Comparison of ENCODE assay signal across 9 mouse cellular contexts in the genomic region with DNA sequence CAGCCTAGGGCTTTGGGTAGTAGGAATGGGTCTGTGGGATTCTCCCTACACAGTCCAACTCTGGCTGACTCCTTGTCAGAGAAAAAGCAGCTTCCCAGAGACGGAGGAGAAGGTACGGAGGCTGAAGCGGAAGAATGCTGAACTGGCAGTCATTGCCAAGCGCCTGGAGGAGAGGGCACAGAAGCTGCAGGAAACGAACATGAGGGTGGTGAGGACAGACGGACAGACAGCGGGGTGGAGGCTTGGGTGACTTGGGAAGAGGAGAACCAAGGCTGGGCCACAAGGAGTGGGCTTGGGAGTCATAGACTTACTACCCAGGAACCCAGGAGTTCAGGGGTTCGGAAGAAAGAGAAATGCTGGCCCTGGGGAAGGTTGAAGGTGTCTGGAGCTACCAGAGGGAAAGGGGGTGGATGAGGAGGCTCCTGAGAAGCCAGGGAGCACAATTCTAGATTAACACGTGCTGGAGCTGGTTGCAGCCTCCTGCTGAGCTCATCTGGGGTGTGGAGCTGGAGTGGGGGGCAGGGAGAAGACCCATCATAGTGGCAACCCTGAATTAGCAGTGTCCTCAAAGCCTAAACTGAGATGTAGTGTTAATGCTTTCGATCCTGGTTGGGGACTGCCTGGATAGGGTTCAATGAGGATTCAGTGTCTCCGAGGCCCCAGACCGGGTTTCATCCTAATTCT. TPM values are rescaled to one million over a fixed set of nuclear protein-coding genes. Genes with fewer than 3 reads are reported as not detected.
DNase-seq lines count a peak whose midpoint lies in the region; ATAC-seq lines count a peak whose summit lies in the region.
"Had no signal": no experiment of that assay in that cellular context is flagged by ENCODE, and none has a peak within 500 bp of the region (broad histone marks: within the 10 kb centered on the region; RNA-seq: fewer than 3 reads in every experiment).

No protein-coding gene starts in this region.

- H3K36me3 ChIP-seq in heart, embryonic 15.5 days, result no peaks in the 10 kb centered on the region
- H3K36me3 ChIP-seq in hindbrain, embryonic 16.5 days (ENCODE audit: control insufficient read depth, insufficient read depth, low read length), result no peaks in the 10 kb centered on the region
- peaks cover 6% of the 10 kb centered on the region; the same call in 1 of the 2 replicates for H3K36me3 ChIP-seq in midbrain, embryonic 16.5 days (ENCODE audit: control insufficient read depth, insufficient read depth, low read length)

- H3K27ac ChIP-seq in heart, embryonic 15.5 days, result no peak overlapping the region
- H3K27ac ChIP-seq in hindbrain, embryonic 16.5 days (ENCODE audit: low read depth, low read length), result peak overlapping the region; percentile 44
- H3K27ac ChIP-seq in midbrain, embryonic 16.5 days (ENCODE audit: low read length), result peak overlapping the region; percentile 72

- WGBS in heart, embryonic 15.5 days, result 42% methylated on average over 12 of the region's 12 CpGs
- 31% methylated on average over 12 of the region's 12 CpGs for WGBS in hindbrain, embryonic 16.5 days
- WGBS in midbrain, embryonic 16.5 days, result 41% methylated on average over 12 of the region's 12 CpGs

- 0 out of 2 replicates have a peak overlapping the region, but pooled peaks have one; percentile 48 for H3K4me3 ChIP-seq in heart, embryonic 15.5 days
- peak overlapping the region; percentile 73 for H3K4me3 ChIP-seq in hindbrain, embryonic 16.5 days (ENCODE audit: low read length)
- H3K4me3 ChIP-seq in midbrain, embryonic 16.5 days (ENCODE audit: low read depth, low read length), result peak overlapping the region; percentile 54

- H3K9ac ChIP-seq in heart, embryonic 15.5 days, result no peak overlapping the region
- peak overlapping the region; percentile 83 for H3K9ac ChIP-seq in hindbrain, embryonic 16.5 days (ENCODE audit: low read depth, low read length)
- peak overlapping the region; percentile 84 for H3K9ac ChIP-seq in midbrain, embryonic 16.5 days (ENCODE audit: low read depth, low read length)

- peaks cover 15% of the 10 kb centered on the region for H3K4me1 ChIP-seq in heart, embryonic 15.5 days (replicated peaks)
- H3K4me1 ChIP-seq in hindbrain, embryonic 16.5 days (ENCODE audit: control insufficient read depth, insufficient read depth, low read depth, low read length), result peaks cover 27% of the 10 kb centered on the region
- peaks cover 31% of the 10 kb centered on the region for H3K4me1 ChIP-seq in midbrain, embryonic 16.5 days (ENCODE audit: control insufficient read depth, insufficient read depth, low read length)

- H3K9me3 ChIP-seq in heart, embryonic 15.5 days (replicated peaks), result no peaks in the 10 kb centered on the region
- H3K9me3 ChIP-seq in hindbrain, embryonic 16.5 days (ENCODE audit: control insufficient read depth, low read length), result no peaks in the 10 kb centered on the region
- H3K9me3 ChIP-seq in midbrain, embryonic 16.5 days (replicated peaks; ENCODE audit: control insufficient read depth, low read length, poor library complexity, severe bottlenecking), result no peaks in the 10 kb centered on the region

- peaks cover 89% of the 10 kb centered on the region for H3K27me3 ChIP-seq in heart, embryonic 15.5 days
- no peaks in the 10 kb centered on the region for H3K27me3 ChIP-seq in hindbrain, embryonic 16.5 days (replicated peaks; ENCODE audit: control insufficient read depth, insufficient read depth, low read length)
- H3K27me3 ChIP-seq in midbrain, embryonic 16.5 days (ENCODE audit: control insufficient read depth, insufficient read depth, low read depth, low read length), result no peaks in the 10 kb centered on the region

- no peak for DNase-seq in heart, adult 11 months
- peak; percentile 40 to 47 for DNase-seq in cerebellum, postnatal 36 days
- no peak for DNase-seq in spleen, postnatal 14 days (ENCODE audit: low spot score in 2 of 2)
- no peak for DNase-seq in layer of hippocampus, adult 8-10 months (ENCODE audit: low spot score in 2 of 2)
- DNase-seq in spleen, adult 12 weeks (ENCODE audit: low spot score), result no peak

- ATAC-seq in heart, embryonic 15.5 days (replicated peaks; ENCODE audit: insufficient number of reproducible peaks, insufficient read depth, low FRiP score, low read depth), result no peak
- no peak for ATAC-seq in hindbrain, embryonic 16.5 days
- no peak for ATAC-seq in midbrain, embryonic 16.5 days

- peak overlapping the region; percentile 79; the same call in 1 of the 2 replicates for H3K4me2 ChIP-seq in heart, embryonic 15.5 days
- peak overlapping the region; percentile 93 for H3K4me2 ChIP-seq in hindbrain, embryonic 16.5 days (ENCODE audit: low read length)
- H3K4me2 ChIP-seq in midbrain, embryonic 16.5 days (ENCODE audit: low read length), result peak overlapping the region; percentile 90

RNA-seq across cellular contexts. Expression of a gene that starts 2.5 kb away (rescaled TPM):
- polyA plus RNA-seq in heart, embryonic 15.5 days (2015; fragmentation: Nextera tagmentation; extraction: Ambion mirVana), result 0.24 and 1.9 TPM in 2 replicates
- 38.4 and 46.1 TPM in 2 replicates for polyA plus RNA-seq in hindbrain, embryonic 16.5 days (2015; fragmentation: Nextera tagmentation; extraction: Ambion mirVana)
- 62.6 and 68.5 TPM in 2 replicates for polyA plus RNA-seq in midbrain, embryonic 16.5 days (2015; fragmentation: Nextera tagmentation; extraction: Ambion mirVana)
- total RNA-seq in layer of hippocampus, adult 8-10 months (2022), result 100 to 1,000 TPM; 145 to 183 (median 166) TPM
- total RNA-seq: gastrocnemius, adult 8-10 months had no signal

RNA-seq across cellular contexts. Expression of a gene that starts 25.5 kb away (rescaled TPM):
- 101 and 103 TPM in 2 replicates for polyA plus RNA-seq in heart, embryonic 15.5 days (2015; fragmentation: Nextera tagmentation; extraction: Ambion mirVana)
- polyA plus RNA-seq in hindbrain, embryonic 16.5 days (2015; fragmentation: Nextera tagmentation; extraction: Ambion mirVana), result 121 and 130 TPM in 2 replicates
- polyA plus RNA-seq in midbrain, embryonic 16.5 days (2015; fragmentation: Nextera tagmentation; extraction: Ambion mirVana), result 127 TPM in 2 replicates
- 10 to 100 TPM; 61.3 to 76.3 (median 69.6) TPM for total RNA-seq in layer of hippocampus, adult 8-10 months (2022)

RNA-seq across cellular contexts. Expression of a gene that starts 30.5 kb away (rescaled TPM):
- 0.69 and 3.8 TPM in 2 replicates for polyA plus RNA-seq in heart, embryonic 15.5 days (2015; fragmentation: Nextera tagmentation; extraction: Ambion mirVana)
- polyA plus RNA-seq in hindbrain, embryonic 16.5 days (2015; fragmentation: Nextera tagmentation; extraction: Ambion mirVana), result 0.10 and 0.45 TPM in 2 replicates
- 0.08 and 0.22 TPM in 2 replicates for polyA plus RNA-seq in midbrain, embryonic 16.5 days (2015; fragmentation: Nextera tagmentation; extraction: Ambion mirVana)
- total RNA-seq in layer of hippocampus, adult 8-10 months (2022), result under 1 TPM in 1 of 4 experiments, not detected in 3; 0.79 TPM
- total RNA-seq: gastrocnemius, adult 8-10 months had no signal

Comparison
In these comparisons a context has a peak if more than half of its experiments do, and no peak if none do; other contexts are left out.
1. DNase-seq: peak in cerebellum, postnatal 36 days (2 of 2); none in heart, adult 11 months (single experiment), spleen, postnatal 14 days (0 of 2), layer of hippocampus, adult 8-10 months (0 of 2) and spleen, adult 12 weeks (single experiment).
2. RNA of a gene that starts 2.5 kb away (polyA plus RNA-seq): 62.6 to 68.5 TPM in midbrain, embryonic 16.5 days and 38.4 to 46.1 TPM in hindbrain, embryonic 16.5 days; 0.24 to 1.9 TPM in heart, embryonic 15.5 days; every median in the first group is over 10 times any median in the second.
3. Peak in every context shown above with its lines, with median percentiles within 50 percentile points of each other: H3K4me2 ChIP-seq and H3K4me3 ChIP-seq.